Mouse (Mus musculus) urinary bladder, postnatal 4 days (tissue): ENCODE results near the gene Mbtd1.

Experiments used
- DNase-seq, 2 experiments: peaks; one replicate each; pipeline ENCODE4 v3.0.0; 2021 to 2022; ENCODE audit warnings: low spot score in 2 of 2

Mbtd1 gene

DNA sequence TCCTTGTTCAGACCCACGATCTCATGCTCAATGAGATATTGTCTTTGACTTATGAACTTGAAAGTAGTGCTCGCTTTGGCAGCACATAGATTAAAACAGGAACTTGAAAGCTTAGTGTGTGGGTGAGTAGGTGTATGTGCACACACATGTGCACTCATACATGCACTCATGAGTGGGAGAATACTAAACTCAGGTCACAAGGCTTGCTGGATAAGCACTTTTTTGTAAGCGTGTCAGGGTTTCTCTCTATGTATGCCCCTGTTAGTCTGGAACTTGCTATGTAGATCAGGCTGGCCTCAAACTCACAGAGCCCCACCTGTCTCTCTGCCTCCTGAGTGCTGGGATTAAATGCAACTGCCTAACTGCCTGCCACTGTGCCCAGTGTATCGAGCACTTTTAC is 101.4 kb downstream of the Mbtd1 start:
- no peak for DNase-seq

GRCm38 (mm10) chr11:93987625-93988327 is 102.1 kb downstream of the Mbtd1 start:
- no peak for DNase-seq

- DNase-seq, result no peak
These were observed 102.8 kb downstream of the Mbtd1 start for GRCm38 (mm10) chr11:93988328-93989062.

- no peak for DNase-seq
These were observed 108.9 kb downstream of the Mbtd1 start for GRCm38 (mm10) chr11:93994531-93994930.

GRCm38 (mm10) chr11:93995111-93995719 is 109.6 kb downstream of the Mbtd1 start:
- DNase-seq, result peak; percentile 78 to 80

DNA sequence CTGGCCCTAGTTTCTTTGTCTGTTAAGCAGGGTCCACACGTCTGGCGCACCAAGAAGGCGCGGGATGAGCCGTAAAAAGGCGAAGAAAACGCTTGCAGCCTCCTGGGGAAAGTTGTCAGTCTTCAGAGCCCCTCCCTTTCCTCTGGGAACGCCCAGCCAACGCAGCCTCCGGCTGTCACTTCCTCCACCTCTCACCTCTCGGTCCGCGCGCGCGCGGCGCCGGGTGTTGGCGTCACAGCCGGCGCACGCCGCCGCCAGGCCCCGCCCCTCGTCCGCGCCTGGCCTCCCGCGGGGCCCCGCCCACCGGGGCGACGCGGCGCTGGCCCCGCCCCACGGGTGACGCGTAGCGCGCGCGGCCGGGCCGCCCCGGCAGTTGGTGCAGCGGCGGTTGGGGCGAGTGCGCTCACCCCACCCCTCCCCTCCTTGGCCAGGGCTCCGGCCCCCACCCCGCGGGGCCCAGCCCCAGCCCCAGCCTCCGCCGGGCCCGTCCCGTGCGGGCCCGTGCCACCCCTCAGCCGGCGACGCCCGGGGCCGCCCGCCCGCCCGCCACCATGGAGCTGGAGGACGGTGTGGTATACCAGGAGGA is 110.2 kb downstream of the Mbtd1 start, which contains the start of gene Spag9:
Gene Spag9, plus strand, starts transcription at position 372 of the 586 bp plus-strand sequence.
- DNase-seq, result peak; percentile 94 to 95
